Mouse (Mus musculus) bone marrow macrophage, adult 2 months (primary cell): ENCODE measurements around the gene Kif18a.

Experiments
- CTCF ChIP-seq: IDR thresholded peaks from 2 replicates; pipeline ENCODE4 v1.5.1; 2012; ENCODE audit warnings: low read depth, mild to moderate bottlenecking, low read length, moderate library complexity
- POLR2A ChIP-seq: IDR thresholded peaks from 2 replicates; pipeline ENCODE4 v1.6.1; 2012; ENCODE audit warnings: mild to moderate bottlenecking, low read depth, low read length, borderline replicate concordance

DNA sequence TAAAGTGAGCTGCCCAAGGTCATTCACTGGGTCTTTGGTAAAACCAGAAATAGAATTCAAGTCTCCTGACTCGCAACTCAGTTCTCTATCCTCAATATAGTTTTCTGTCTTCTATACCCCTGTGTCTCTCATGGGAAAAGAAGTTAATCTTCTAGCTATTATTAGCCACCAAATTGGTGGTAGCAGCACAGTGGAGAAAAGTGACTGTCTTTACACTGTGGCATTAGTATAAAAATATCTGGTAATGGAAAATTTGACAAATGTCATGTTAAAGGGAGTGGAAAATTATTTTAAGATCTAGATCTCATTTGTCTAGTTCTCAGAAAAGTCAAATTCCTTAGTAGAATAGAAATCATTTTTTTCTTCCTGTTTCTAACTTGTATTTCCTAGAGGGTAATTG, 51.3 kb downstream of the Kif18a start:
- no peak for TF ChIP-seq CTCF
- TF ChIP-seq POLR2A, result no peak
